4 mouse cellular contexts compared by ENCODE assay signal in genomic region chr17:8101297-8101609, GRCm38 (mm10). TPM values are rescaled to one million over a fixed set of nuclear protein-coding genes. Genes with fewer than 3 reads are reported as not detected.
"Had no signal": no experiment of that assay in that cellular context is flagged by ENCODE, and none has a peak within 500 bp of the region (broad histone marks: within the 10 kb centered on the region; RNA-seq: fewer than 3 reads in every experiment).

No protein-coding gene starts in this region.

RNA-seq across cellular contexts. Expression of gene Gm49673, which starts 46.3 kb away (rescaled TPM):
- total RNA-seq: liver, adult 2 months; megakaryocyte-erythroid progenitor cell, adult 5-6 weeks had no signal
- polyA plus RNA-seq: intestine, embryonic 16.5 days; lung, embryonic 16.5 days had no signal
